Mouse (Mus musculus) C2C12 (cell line): ENCODE results near the gene Kcnq5. TPM values are rescaled to one million over a fixed set of nuclear protein-coding genes. Genes with fewer than 3 reads are reported as not detected.

Source experiments
- H3K27me3 ChIP-seq: one replicate; pipeline ENCODE4 v1.6.1; 2011; ENCODE audit not compliant: control insufficient read depth, insufficient read depth, insufficient read length
- H3K36me3 ChIP-seq: one replicate; pipeline ENCODE4 v1.6.1; 2011; ENCODE audit not compliant: control insufficient read depth, insufficient read depth
- H3K4me3 ChIP-seq: one replicate; pipeline ENCODE4 v1.5.1; 2011; ENCODE audit warnings: mild to moderate bottlenecking, control low read depth; ENCODE audit not compliant: poor library complexity, insufficient read depth, severe bottlenecking
- H3K79me2 ChIP-seq: one replicate; pipeline ENCODE4 v1.6.1; 2011; ENCODE audit not compliant: control insufficient read depth, insufficient read depth
- H3K79me3 ChIP-seq: one replicate; pipeline ENCODE4 v1.6.1; 2011; ENCODE audit warnings: low read depth, control low read depth
- H3ac ChIP-seq: one replicate; pipeline ENCODE3; 2011; ENCODE audit warnings: low read depth; ENCODE audit not compliant: control insufficient read depth, insufficient read length
- CEBPB ChIP-seq: IDR thresholded peaks from one replicate; pipeline ENCODE4 v1.6.1; 2011; ENCODE audit warnings: low read depth, mild to moderate bottlenecking, control low read depth, moderate library complexity
- CTCF ChIP-seq: IDR thresholded peaks from one replicate; pipeline ENCODE4 v1.5.1; 2011; ENCODE audit not compliant: control insufficient read depth, insufficient read depth, insufficient read length
- FOSL1 ChIP-seq: IDR thresholded peaks from one replicate; pipeline ENCODE4 v1.8.0; 2011; ENCODE audit warnings: mild to moderate bottlenecking, low read length; ENCODE audit not compliant: poor library complexity, insufficient read depth, severe bottlenecking
- MAX ChIP-seq: IDR thresholded peaks from one replicate; pipeline ENCODE4 v1.6.1; 2011; ENCODE audit warnings: mild to moderate bottlenecking, control low read depth
- MYOD1 ChIP-seq: IDR thresholded peaks from one replicate; pipeline ENCODE4 v1.6.1; 2011; ENCODE audit warnings: low read depth; ENCODE audit not compliant: control insufficient read depth, insufficient read length
- MYOG ChIP-seq: IDR thresholded peaks from one replicate; pipeline ENCODE4 v1.6.1; 2011; ENCODE audit not compliant: control insufficient read depth, insufficient read length; ENCODE audit errors: extremely low read depth
- USF1 ChIP-seq: IDR thresholded peaks from one replicate; pipeline ENCODE4 v1.6.1; 2011; ENCODE audit warnings: low read depth, mild to moderate bottlenecking, control low read depth, moderate library complexity
- polyA plus RNA-seq: library from polyadenylated mRNA; unstranded; fragments of >200 nt; fragmentation: generic; extraction: Trizol; gene quantifications from one replicate; pipeline ENCODE4 v1.2.1, GENCODE M21; 2012; ENCODE audit warnings: missing spikeins

The Kcnq5 gene
- polyA plus RNA-seq, 1 experiment = not detected

DNA sequence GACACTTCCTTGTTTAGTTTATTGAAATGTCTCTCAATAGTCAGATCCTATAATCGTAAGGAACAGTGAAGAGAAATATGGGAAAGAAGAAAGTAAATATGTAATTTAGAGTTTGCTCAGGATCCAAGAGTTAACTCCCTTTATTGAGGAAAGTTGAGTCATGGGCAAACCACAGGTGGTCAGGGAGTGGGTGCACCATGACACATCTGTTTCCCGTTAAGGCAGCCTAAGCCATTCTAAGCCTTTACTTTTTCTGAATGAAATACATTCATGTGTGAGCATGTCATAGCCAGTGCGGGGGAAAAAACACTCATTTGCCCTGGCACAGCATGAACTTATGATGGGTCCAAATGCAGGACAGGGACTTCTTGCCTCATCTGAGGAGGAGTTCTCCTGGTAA is 125.4 kb downstream of the Kcnq5 start:
- H3K79me3 ChIP-seq = no peaks in the 10 kb centered on the region
- no peak overlapping the region for H3K4me3 ChIP-seq
- no peaks in the 10 kb centered on the region for H3K27me3 ChIP-seq
- no peaks in the 10 kb centered on the region for H3K36me3 ChIP-seq
- no peak overlapping the region for H3ac ChIP-seq
- H3K79me2 ChIP-seq = no peaks in the 10 kb centered on the region
- TF ChIP-seq MYOG (no peak), FOSL1 (no peak), USF1 (no peak), MAX (no peak), CEBPB (no peak), CTCF (no peak), MYOD1 (no peak)

- no peak overlapping the region for H3ac ChIP-seq
- no peak for TF ChIP-seq FOSL1
- TF ChIP-seq USF1 = no peak
- TF ChIP-seq MYOD1 = no peak
- TF ChIP-seq MAX = no peak
- TF ChIP-seq CEBPB = no peak
- TF ChIP-seq CTCF = no peak
- TF ChIP-seq MYOG = no peak
- no peaks in the 10 kb centered on the region for H3K36me3 ChIP-seq
- no peaks in the 10 kb centered on the region for H3K27me3 ChIP-seq
- H3K79me3 ChIP-seq = no peaks in the 10 kb centered on the region
- H3K79me2 ChIP-seq = no peaks in the 10 kb centered on the region
- no peak overlapping the region for H3K4me3 ChIP-seq
Observed at GRCm38 (mm10) chr1:21829909-21830455, 131.8 kb downstream of the Kcnq5 start.

- H3K36me3 ChIP-seq = no peaks in the 10 kb centered on the region
- H3K79me2 ChIP-seq = no peaks in the 10 kb centered on the region
- no peak for TF ChIP-seq MYOG
- H3K4me3 ChIP-seq = no peak overlapping the region
- H3K27me3 ChIP-seq = no peaks in the 10 kb centered on the region
- no peak overlapping the region for H3ac ChIP-seq
- no peaks in the 10 kb centered on the region for H3K79me3 ChIP-seq
Observed at GRCm38 (mm10) chr1:21820066-21820630, 141.6 kb downstream of the Kcnq5 start.

DNA sequence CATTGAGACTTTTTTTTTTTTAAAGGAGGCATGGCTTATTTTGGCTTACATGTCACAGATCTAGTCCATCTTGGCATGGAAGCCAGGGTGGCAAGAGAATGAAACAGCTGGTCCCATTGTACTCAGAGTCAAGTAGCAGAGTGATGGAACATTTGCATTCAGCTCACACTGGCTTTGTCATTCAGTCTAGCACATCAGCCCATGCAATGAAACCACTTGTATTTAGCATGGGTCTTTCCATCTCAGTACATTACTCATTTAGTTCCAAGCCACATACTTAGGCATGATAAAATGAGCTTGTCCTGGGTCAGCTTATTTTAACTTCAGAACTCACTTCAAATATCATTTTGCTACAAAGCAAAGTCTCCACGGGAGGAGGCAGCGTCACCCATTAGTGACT is 156.7 kb downstream of the Kcnq5 start:
- H3K36me3 ChIP-seq = no peaks in the 10 kb centered on the region
- H3K27me3 ChIP-seq = no peaks in the 10 kb centered on the region
- TF ChIP-seq CEBPB (no peak), MYOD1 (no peak), USF1 (no peak), MAX (no peak), MYOG (no peak), FOSL1 (no peak), CTCF (no peak)

GRCm38 (mm10) chr1:21804477-21804866 is 157.3 kb downstream of the Kcnq5 start:
- Histone ChIP-seq H3K36me3 (no peaks in the 10 kb centered on the region), H3K79me3 (no peaks in the 10 kb centered on the region), H3K4me3 (no peak overlapping the region), H3K79me2 (no peaks in the 10 kb centered on the region), H3K27me3 (no peaks in the 10 kb centered on the region), H3ac (no peak overlapping the region)
- TF ChIP-seq MYOD1 (no peak), USF1 (no peak), MAX (no peak), MYOG (no peak), CEBPB (no peak), CTCF (no peak), FOSL1 (no peak)

More for the DNA sequence above, 156.7 kb downstream of the Kcnq5 start:
- Histone ChIP-seq H3K79me2 (no peaks in the 10 kb centered on the region), H3K4me3 (no peak overlapping the region), H3ac (no peak overlapping the region), H3K79me3 (no peaks in the 10 kb centered on the region)

DNA sequence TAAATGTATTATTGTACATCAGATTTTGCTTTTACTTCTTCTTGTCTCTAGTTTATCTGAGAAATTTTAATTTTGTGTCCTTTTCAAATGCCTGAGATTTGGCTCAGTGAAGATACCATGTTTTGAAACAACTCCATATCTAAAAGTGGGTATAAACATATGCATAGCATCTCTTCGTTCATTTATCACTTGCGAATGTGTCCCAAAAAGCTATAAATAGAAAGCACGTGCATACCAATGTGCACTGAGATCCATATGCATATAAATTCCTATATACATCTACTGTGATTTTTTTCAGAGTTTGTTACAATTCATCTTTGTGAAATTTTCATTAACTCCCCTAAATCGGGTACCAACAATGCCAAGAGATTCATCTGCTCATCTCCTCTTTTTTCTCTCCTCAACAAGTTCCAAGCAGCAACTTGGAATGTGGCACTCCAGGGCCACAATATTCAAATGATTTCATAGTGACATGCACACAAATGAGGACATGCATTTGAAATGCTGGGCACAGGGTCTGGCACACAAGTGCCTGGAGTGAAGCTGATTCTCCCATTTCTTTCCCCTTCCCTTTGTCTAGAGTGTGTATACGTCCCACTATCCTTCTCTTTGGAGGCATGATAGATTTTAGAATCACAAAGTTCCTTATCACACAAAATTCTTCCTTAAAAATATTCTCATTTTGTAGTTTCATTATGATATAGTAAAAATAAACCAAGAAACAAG is 157.8 kb downstream of the Kcnq5 start:
- H3K36me3 ChIP-seq = no peaks in the 10 kb centered on the region
- no peaks in the 10 kb centered on the region for H3K79me2 ChIP-seq
- no peaks in the 10 kb centered on the region for H3K27me3 ChIP-seq
- no peak overlapping the region for H3K4me3 ChIP-seq
- no peaks in the 10 kb centered on the region for H3K79me3 ChIP-seq
- TF ChIP-seq MYOG (no peak), MYOD1 (no peak), FOSL1 (no peak)
- no peak overlapping the region for H3ac ChIP-seq
